Mouse (Mus musculus): Measurements from ENCODE around the gene Myo6. TPM values are rescaled to one million over a fixed set of nuclear protein-coding genes. Genes with fewer than 3 reads are reported as not detected.

Myo6 gene
- polyA plus RNA-seq (2014; fragmentation: Nextera tagmentation; extraction: Ambion mirVana) = 32.2 TPM in 2 replicates

DNA sequence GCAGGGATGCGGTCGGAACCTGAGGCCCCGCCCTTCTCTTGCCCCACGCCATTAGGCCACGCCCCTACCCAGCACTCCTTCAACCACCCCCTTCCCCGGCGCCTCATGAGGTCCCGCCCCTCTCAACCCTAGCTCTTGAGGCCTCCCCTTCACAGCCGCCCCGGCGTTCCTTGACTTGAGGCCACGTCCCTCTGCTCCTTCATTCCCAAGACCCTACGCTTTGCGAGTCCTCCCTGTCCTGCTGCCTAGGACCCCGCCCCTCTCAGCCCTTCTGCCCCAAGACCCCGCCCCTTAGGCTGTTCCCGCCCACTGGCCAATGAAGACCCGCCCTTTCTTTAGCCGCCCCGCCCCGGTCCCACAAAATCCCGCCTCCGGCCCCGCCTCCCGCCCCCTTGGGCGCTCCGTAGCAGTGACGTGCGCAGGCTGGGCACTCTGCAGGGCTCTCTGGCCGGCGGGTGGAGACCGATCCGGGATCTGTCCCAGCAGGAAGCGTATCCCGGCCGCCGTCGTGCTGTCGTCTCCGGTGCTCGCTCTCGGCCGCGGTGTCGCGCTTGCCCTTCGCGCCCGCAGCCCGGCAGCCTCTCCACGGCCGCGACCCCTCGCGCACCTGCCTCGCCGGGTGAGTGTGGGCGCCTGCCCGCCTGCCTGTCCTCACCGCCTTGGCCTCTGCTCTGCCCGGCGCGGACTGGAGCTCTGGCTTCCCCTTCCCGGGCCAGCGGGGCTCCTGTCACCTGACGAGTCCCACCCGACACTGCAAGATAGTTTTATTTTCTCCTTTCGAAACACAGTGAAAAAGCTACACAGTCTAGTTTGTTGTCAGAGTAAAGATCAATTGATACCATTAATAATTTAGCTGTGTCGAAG is at the start of gene Myo6:
Gene Myo6, plus strand, starts transcription at position 421 of the 864 bp plus-strand sequence.
- H3K36me3 ChIP-seq (ENCODE audit: insufficient read depth) = no peaks in the 10 kb centered on the region
- peak within 1 kb of the TSS; percentile 79 for H3K9ac ChIP-seq
- peak within 1 kb of the TSS; percentile 74 for H3K4me3 ChIP-seq (ENCODE audit: low read depth, low read length)
- under 1% methylated on average over 65 of the region's 69 CpGs for WGBS
- H3K4me1 ChIP-seq (ENCODE audit: insufficient read depth) = no peaks in the 10 kb centered on the region
- H3K9me3 ChIP-seq (ENCODE audit: low read depth, low read length) = no peaks in the 10 kb centered on the region
- H3K27ac ChIP-seq (ENCODE audit: low read depth) = peak within 1 kb of the TSS; percentile 87
- DNase-seq (peak; percentile 95), ATAC-seq (ENCODE audit: insufficient read depth) (peak; percentile 98)
- TF ChIP-seq CTCF (IDR thresholded peaks at IDR 0.05; ENCODE audit: low read depth) = no peak
- H3K4me2 ChIP-seq = peak within 1 kb of the TSS; percentile 76
- no peaks in the 10 kb centered on the region for H3K27me3 ChIP-seq (ENCODE audit: insufficient read depth, low read length)

DNA sequence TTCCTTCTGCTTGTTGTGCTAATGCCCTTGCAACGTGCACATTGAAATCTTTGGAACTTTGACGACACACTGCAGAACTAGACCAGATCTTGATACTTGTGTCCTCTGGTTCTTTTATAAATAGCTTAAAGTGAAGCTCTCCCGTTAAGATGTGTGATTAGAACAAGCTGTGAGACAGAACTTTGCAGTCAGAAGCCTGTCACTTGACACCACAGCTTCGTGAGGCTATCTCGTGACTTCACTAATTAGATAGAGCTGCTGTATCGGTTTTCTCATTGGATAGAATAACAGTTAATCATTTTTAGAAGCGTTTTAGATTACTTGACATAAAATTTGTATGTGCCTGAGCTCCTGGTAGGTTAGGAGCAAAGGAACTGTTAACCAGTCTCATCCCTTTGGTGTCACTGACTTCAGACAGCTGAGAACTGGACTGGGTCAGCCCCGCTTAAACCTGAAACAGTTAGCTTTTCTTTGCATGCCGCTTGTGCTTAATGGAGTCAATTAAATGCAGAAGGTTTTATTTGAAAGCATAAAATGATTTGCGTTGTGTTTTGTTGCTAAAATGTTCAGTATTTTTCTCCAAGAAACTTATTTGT is 18.7 kb upstream of the Myo6 start:
- H3K36me3 ChIP-seq (ENCODE audit: insufficient read depth) = peaks cover 65% of the 10 kb centered on the region
- H3K4me1 ChIP-seq (ENCODE audit: insufficient read depth) = no peaks in the 10 kb centered on the region
- H3K27me3 ChIP-seq (ENCODE audit: insufficient read depth, low read length) = no peaks in the 10 kb centered on the region
- no peak overlapping the region for H3K27ac ChIP-seq (ENCODE audit: low read depth)
- H3K9ac ChIP-seq = no peak overlapping the region
- no peak for TF ChIP-seq CTCF (IDR thresholded peaks at IDR 0.05; ENCODE audit: low read depth)
- ATAC-seq (ENCODE audit: insufficient read depth) (no peak), DNase-seq (peak; percentile 13)
- WGBS = 57% methylated on average over 10 of the region's 10 CpGs
- H3K4me2 ChIP-seq = no peak overlapping the region
- no peak overlapping the region for H3K4me3 ChIP-seq (ENCODE audit: low read depth, low read length)
- H3K9me3 ChIP-seq (ENCODE audit: low read depth, low read length) = no peaks in the 10 kb centered on the region

DNA sequence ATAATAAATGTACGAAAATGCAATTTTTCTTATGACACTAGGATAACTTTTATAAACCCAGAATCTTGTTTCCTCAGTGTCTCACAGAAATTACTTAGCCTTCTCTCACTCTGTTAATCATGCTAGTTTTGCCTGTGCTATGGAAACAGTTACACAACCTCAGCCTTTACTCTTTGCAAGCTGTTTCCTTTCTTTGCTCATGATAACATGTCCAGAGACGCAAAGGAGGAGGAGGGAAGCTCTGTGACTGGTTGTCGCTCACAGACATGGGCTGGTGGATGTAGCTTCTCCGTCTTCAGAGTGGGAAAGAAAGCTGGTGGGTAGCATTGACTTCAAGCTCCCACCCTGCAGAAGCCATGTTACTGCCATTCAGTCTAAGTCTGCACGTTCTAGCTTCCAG is 15.2 kb upstream of the Myo6 start:
- Histone ChIP-seq H3K27ac (ENCODE audit: low read depth) (no peak overlapping the region), H3K4me3 (ENCODE audit: low read depth, low read length) (no peak overlapping the region), H3K4me1 (ENCODE audit: insufficient read depth) (no peaks in the 10 kb centered on the region), H3K9ac (no peak overlapping the region), H3K27me3 (ENCODE audit: insufficient read depth, low read length) (no peaks in the 10 kb centered on the region), H3K9me3 (ENCODE audit: low read depth, low read length) (no peaks in the 10 kb centered on the region), H3K36me3 (ENCODE audit: insufficient read depth) (peaks cover 52% of the 10 kb centered on the region), H3K4me2 (no peak overlapping the region)
- TF ChIP-seq CTCF (IDR thresholded peaks at IDR 0.05; ENCODE audit: low read depth) = no peak
- WGBS = 75% methylated on average over 5 of the region's 5 CpGs
- DNase-seq (peak; percentile 41), ATAC-seq (ENCODE audit: insufficient read depth) (peak; percentile 60; the same call in 1 of the 2 replicates)

DNA sequence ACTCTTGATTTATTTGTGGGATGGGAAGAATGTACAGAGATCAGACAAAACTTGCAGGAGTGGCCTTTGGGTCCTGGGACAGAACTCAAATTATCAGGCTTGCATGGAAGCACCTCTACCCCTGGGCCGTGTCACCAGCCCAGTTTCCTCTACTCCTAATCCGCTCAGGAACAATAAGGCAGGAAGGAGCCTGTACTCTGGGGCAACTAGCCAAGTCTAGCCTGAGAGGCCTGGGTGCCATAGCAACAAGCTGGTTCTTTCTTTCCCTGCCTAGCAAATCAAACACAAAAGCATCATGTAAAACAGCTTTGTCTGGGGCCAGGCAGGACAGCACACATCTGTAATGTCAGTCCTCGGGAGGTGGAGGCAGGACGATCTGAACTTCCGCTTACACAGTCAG is 9.6 kb upstream of the Myo6 start:
- peak; percentile 59 for ATAC-seq (ENCODE audit: insufficient read depth)
- Histone ChIP-seq H3K4me1 (ENCODE audit: insufficient read depth) (no peaks in the 10 kb centered on the region), H3K36me3 (ENCODE audit: insufficient read depth) (peaks cover 21% of the 10 kb centered on the region), H3K9me3 (ENCODE audit: low read depth, low read length) (no peaks in the 10 kb centered on the region), H3K27me3 (ENCODE audit: insufficient read depth, low read length) (no peaks in the 10 kb centered on the region), H3K4me3 (ENCODE audit: low read depth, low read length) (no peak overlapping the region), H3K9ac (no peak overlapping the region), H3K27ac (ENCODE audit: low read depth) (no peak overlapping the region), H3K4me2 (no peak overlapping the region)
- 76% methylated on average over 5 of the region's 5 CpGs for WGBS
- no peak for TF ChIP-seq CTCF (IDR thresholded peaks at IDR 0.05; ENCODE audit: low read depth)
- DNase-seq = peak; percentile 77

DNA sequence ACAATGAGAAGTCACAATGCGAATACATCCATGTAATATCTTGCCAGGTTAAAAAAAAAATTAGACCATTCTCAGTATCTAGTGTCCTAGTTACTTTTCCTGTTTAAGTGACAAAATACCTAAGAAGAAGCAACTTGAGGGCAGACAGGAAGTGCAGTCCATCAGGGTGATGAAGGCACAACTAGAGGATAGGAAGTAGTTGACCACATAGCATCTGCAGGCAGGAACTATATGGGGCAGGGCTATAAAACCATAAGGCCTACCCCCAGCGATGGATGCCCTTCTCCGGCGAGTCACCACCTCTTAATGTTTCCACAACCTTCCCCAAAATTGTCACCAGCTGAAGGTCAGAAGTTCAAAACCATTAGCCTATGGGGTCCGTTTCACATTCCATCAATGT is 8.1 kb upstream of the Myo6 start:
- no peak overlapping the region for H3K9ac ChIP-seq
- H3K9me3 ChIP-seq (ENCODE audit: low read depth, low read length) = no peaks in the 10 kb centered on the region
- TF ChIP-seq CTCF (IDR thresholded peaks at IDR 0.05; ENCODE audit: low read depth) = no peak
- 67% methylated on average over 5 of the region's 5 CpGs for WGBS
- no peaks in the 10 kb centered on the region for H3K27me3 ChIP-seq (ENCODE audit: insufficient read depth, low read length)
- H3K4me3 ChIP-seq (ENCODE audit: low read depth, low read length) = no peak overlapping the region
- no peak overlapping the region for H3K27ac ChIP-seq (ENCODE audit: low read depth)
- no peak overlapping the region for H3K4me2 ChIP-seq
- DNase-seq = no peak
- H3K36me3 ChIP-seq (ENCODE audit: insufficient read depth) = peaks cover 14% of the 10 kb centered on the region
- no peaks in the 10 kb centered on the region for H3K4me1 ChIP-seq (ENCODE audit: insufficient read depth)
- ATAC-seq (ENCODE audit: insufficient read depth) = no peak

DNA sequence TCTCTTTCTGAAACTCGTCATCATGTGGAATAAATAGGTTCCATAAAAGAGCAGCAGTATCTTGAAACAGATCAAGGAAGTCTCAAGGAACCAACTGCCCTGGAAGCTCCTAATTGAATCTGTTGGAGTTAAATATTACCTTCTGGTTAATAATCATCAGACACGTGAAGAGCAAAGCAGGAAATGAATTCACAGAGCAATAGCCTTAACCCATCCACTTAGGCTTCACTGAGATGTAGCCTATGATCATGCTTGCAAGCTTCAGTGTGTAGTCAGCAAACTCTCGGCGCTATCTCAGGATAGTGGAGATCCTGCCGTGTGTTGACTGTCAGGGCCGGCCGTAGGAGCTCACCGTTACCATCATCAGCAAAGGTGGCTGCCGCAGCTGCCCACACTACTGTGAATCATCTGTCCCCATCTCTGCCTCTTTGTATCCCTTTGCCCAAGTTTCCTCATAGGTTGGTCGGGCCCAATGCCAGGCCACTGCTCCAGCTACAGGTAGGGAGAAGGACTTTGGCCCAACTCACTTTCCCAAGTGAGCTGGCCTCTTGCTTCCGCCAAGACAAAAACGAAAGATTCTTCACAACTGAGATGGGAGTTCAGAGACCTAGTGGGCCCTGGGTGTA is 6.9 kb upstream of the Myo6 start:
- Histone ChIP-seq H3K27me3 (ENCODE audit: insufficient read depth, low read length) (no peaks in the 10 kb centered on the region), H3K4me3 (ENCODE audit: low read depth, low read length) (no peak overlapping the region), H3K36me3 (ENCODE audit: insufficient read depth) (peaks cover 3% of the 10 kb centered on the region; the same call in 1 of the 2 replicates), H3K4me1 (ENCODE audit: insufficient read depth) (no peaks in the 10 kb centered on the region), H3K9me3 (ENCODE audit: low read depth, low read length) (no peaks in the 10 kb centered on the region), H3K4me2 (no peak overlapping the region), H3K9ac (no peak overlapping the region), H3K27ac (ENCODE audit: low read depth) (no peak overlapping the region)
- WGBS = 81% methylated on average over 12 of the region's 12 CpGs
- TF ChIP-seq CTCF (IDR thresholded peaks at IDR 0.05; ENCODE audit: low read depth) = no peak
- no peak for DNase-seq
- ATAC-seq (ENCODE audit: insufficient read depth) = no peak

DNA sequence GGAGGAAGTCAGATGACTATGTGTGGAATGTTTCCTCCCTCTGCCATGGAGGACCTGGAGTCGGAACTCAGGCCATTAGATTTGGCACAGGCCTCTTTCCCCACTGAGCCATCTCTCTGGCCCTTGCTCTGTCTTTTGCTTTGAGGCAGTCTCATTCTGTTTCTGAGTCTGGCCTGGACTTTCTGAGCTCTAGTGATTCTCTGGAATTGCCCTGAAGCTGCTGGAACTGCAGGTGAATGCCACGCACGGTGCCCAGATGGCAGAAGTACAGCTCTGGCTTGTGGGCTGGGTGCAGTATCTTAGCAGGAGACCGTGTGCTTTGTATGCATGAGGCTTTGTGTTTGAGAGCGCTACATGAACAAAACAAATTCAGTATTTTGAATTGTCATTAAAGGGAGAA is 5.9 kb upstream of the Myo6 start:
- H3K4me3 ChIP-seq (ENCODE audit: low read depth, low read length) = no peak overlapping the region
- no peak for TF ChIP-seq CTCF (IDR thresholded peaks at IDR 0.05; ENCODE audit: low read depth)
- H3K4me1 ChIP-seq (ENCODE audit: insufficient read depth) = no peaks in the 10 kb centered on the region
- no peak overlapping the region for H3K4me2 ChIP-seq
- no peak overlapping the region for H3K9ac ChIP-seq
- H3K27me3 ChIP-seq (ENCODE audit: insufficient read depth, low read length) = no peaks in the 10 kb centered on the region
- DNase-seq (no peak), ATAC-seq (ENCODE audit: insufficient read depth) (no peak)
- H3K9me3 ChIP-seq (ENCODE audit: low read depth, low read length) = no peaks in the 10 kb centered on the region
- 78% methylated on average over 5 of the region's 5 CpGs for WGBS
- H3K27ac ChIP-seq (ENCODE audit: low read depth) = no peak overlapping the region
- 0 out of 2 replicates have a peak, but pooled peaks cover 3% of the 10 kb centered on the region for H3K36me3 ChIP-seq (ENCODE audit: insufficient read depth)
